Mouse (Mus musculus): ENCODE measurements at regions not wholly inside any gene's neighbourhood (a gene's known extent, or its start where the extent isn't known, plus 50 kb on each side); places are given as distances from the start of the nearest gene placed in this dataset.

- DNase-seq (ENCODE audit: low spot score): no peak
Observed at GRCm38 (mm10) chr16:95057596-95057995, 60.1 kb upstream of the Kcnj6 start.

DNA sequence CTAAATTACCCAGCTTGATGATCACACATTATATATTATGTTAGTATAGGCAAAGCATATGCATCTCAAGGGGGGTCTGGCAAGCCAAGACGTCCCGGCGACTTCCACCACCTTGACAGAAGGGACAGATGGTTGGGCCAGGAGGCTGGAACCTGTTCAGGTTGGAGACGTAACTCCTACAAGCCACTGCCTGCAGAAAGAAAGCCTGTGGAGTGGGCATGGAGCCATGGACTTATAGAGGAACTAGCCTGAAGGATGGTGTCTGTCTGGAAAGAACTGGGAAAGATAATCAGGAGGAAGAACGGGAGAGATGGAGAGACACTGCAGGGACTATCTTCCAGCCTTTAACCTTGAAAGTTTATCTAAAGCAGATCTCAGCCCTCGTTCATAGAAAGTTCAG, 66.9 kb upstream of the Kcnj6 start:
- no peak for DNase-seq (ENCODE audit: low spot score)

- no peak for DNase-seq (ENCODE audit: low spot score)
Observed at GRCm38 (mm10) chr16:95066687-95067086, 69.2 kb upstream of the Kcnj6 start.

GRCm38 (mm10) chr16:95092471-95093221, 95.1 kb upstream of the Kcnj6 start:
- DNase-seq (ENCODE audit: low spot score): no peak

DNA sequence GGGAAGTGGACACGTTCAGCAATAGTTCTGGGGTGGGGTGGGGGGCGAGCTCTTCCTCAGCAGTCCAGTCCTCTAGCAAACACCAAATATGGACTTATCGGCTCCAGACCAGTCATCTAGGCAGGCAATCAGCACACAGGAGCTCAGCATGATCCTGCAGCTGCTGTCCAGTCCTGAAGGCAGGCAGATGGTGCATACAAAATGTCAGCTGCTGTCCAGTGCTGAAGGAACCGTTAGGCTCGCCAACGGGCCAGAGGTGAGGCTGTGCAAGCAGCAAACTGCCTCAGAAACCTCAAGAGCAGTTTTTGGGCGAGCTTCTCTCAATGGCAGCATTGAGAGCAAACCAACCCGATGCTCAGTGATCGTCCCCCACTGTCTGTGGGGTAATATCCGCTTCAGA, 96.3 kb upstream of the Kcnj6 start:
- peak; percentile 50 for DNase-seq (ENCODE audit: low spot score)

GRCm38 (mm10) chr16:95100954-95101353, 103.5 kb upstream of the Kcnj6 start:
- DNase-seq (ENCODE audit: low spot score): no peak

DNA sequence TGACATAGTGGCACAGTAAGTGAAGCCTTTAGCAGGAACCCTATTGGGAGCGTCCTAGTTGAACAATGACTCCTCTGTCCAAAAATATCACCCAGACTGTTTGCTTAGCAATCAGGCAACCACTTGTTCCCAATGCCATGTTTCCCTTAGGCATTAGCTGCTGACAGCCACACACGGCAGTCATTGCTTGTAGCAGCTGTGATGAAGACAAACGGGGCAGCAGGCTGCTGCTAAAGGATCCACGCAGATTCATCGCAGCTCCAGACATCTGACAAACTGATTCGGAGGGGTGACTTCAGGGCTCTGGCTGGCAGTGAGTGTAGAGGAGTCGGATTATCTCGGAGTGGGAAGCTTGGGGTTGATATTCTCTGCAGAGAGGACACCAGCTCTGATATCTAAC, 120.0 kb upstream of the Kcnj6 start:
- no peak for DNase-seq (ENCODE audit: low spot score)

- no peak for DNase-seq (ENCODE audit: low spot score)
Observed at GRCm38 (mm10) chr16:95119293-95119692, 121.8 kb upstream of the Kcnj6 start.

DNA sequence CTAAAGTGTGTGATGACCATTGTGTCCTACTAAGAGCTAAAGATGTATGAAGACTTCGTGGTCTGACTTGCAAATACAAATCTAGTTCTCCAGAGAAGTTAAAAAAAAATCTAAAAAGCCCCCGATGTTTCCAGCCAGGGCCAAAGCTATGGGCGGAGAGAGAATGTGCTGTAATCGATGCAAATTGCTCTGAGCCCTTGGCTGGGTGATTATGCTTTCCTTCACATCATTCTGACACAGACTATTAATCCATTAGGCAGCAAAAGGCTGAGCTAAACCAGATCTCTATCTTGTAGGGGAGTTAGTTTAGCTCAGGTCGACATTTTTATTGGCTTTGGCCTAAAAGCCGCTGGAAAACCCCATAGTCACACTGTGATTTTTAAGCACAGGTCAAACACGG, 124.5 kb upstream of the Kcnj6 start:
- no peak for DNase-seq (ENCODE audit: low spot score)

GRCm38 (mm10) chr16:95127616-95128015, 129.7 kb upstream of the Kcnj15 start:
- no peak for DNase-seq (ENCODE audit: low spot score)

GRCm38 (mm10) chr16:95131815-95132214, 125.5 kb upstream of the Kcnj15 start:
- DNase-seq (ENCODE audit: low spot score): no peak

DNA sequence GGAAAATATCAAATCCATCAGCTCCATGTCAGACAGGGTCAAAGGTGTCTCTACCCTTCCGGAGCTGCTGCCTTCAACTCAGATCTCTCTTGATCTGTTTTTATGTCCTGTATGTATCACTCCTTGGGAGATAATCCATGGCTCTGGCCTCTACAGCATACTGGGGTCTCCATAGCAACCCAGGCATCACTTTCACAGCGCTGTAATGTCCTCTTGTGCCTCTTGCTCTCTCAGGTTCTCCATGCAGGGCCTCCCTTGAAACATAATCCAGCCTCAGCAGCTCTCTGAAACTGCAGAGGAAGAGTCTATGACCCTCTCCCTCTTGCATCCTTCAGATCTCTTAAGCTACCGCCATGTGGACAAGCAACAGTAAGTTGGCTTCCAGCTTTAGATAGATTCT, 118.5 kb upstream of the Kcnj15 start:
- no peak for DNase-seq (ENCODE audit: low spot score)

- DNase-seq (ENCODE audit: low spot score): no peak
Observed at GRCm38 (mm10) chr16:95141510-95142394, 115.6 kb upstream of the Kcnj15 start.

- DNase-seq (ENCODE audit: low spot score): no peak
Observed at GRCm38 (mm10) chr16:95150499-95150898, 106.9 kb upstream of the Kcnj15 start.

- no peak for DNase-seq (ENCODE audit: low spot score)
Observed at GRCm38 (mm10) chr16:95151499-95151898, 105.9 kb upstream of the Kcnj15 start.

DNA sequence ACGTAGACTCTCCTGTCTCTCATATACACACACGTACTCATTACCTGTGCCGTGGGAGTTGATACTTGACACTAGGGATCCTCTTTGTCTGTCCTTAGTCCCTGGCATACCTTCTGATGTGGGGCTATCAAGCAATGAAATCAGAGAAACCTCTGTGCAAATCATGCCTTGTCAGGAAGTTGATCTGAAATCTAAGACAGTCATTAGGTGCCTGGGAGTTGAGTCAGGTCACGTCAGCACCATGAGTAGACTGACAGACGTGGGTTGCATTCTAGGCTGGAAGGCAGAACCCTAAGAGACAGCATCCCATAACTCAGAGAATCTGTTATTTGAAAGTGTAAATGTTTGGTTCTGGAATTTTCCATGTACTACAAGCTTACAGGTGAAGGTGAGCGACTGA, 105.4 kb upstream of the Kcnj15 start:
- DNase-seq (ENCODE audit: low spot score): no peak

GRCm38 (mm10) chr16:95152742-95153383, 104.5 kb upstream of the Kcnj15 start:
- no peak for DNase-seq (ENCODE audit: low spot score)

DNA sequence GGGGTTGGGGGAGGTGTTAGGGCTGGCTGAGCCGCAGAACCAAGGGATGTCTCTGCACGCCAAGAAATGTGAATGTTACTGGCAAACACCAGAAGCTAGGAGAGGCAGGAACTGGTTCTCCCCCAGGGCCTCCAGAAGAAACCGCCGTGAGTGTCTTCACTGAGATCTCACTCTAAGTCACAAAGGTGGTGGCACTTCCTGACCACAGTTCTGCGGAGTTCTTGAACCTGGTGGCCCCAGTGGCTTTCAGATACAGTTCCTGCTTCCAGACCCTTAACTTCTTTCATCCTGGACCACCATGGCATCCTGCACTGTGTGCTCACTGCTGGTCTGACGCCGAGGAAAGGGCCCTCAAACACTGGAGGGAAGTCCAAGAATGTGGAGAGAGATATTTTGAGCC, 89.0 kb upstream of the Kcnj15 start:
- no peak for DNase-seq (ENCODE audit: low spot score)

DNA sequence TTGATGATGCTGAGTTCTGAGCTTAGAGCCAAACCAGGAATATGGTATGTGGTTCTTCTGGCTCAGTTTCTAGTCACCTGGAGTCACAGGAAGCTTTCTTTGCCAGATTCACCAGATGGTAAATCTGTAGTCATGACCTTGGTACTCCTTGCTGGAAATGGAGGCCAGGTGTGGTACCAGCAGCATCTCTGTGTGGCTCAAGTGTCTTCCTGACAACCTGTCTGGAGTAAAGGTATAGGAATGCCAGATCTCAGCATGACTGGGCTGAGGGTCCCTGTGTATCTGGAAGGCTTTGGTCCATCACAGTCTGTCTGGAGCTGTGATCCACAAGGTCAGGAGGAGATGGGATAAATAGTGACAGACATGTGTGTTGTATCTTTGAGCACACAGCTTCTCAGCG, 88.0 kb upstream of the Kcnj15 start:
- no peak for DNase-seq (ENCODE audit: low spot score)

DNA sequence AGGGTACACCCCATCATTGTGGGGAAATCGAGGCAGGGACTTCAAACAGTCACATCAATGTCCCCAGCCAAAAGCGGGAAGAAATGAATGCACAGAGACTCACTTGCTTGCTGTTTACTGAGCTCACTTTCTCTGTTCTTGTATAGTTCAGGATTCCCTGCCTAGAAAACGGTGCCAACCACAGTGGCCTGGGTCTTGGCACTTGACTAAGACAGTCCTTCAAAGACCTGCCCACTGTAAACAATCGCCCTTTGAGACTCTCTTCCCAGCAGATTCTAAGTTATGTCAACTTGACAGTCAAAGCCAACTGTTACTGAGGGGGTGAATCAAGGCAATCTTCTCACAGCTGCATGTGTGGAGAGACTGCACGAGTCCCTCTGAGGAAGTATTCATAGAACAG, 76.8 kb upstream of the Kcnj15 start:
- DNase-seq (ENCODE audit: low spot score): no peak

- no peak for DNase-seq (ENCODE audit: low spot score)
Observed at GRCm38 (mm10) chr16:95185341-95185740, 72.0 kb upstream of the Kcnj15 start.

- no peak for DNase-seq (ENCODE audit: low spot score)
Observed at GRCm38 (mm10) chr16:95189114-95189513, 68.2 kb upstream of the Kcnj15 start.

- no peak for DNase-seq (ENCODE audit: low spot score)
Observed at GRCm38 (mm10) chr16:95194151-95194550, 63.2 kb upstream of the Kcnj15 start.
